Mouse (Mus musculus) neutrophil, adult 5-6 weeks (primary cell): ENCODE data around the gene Srsf3. TPM values are rescaled to one million over a fixed set of nuclear protein-coding genes. Genes with fewer than 3 reads are reported as not detected.
"Not testable (repeated sequence)": the region's sequence is repeated elsewhere in the genome, so short reads cannot be mapped to it uniquely, and the experiment has no call there.

Experiments used
- ATAC-seq: fragments of 151-379, 151-347 bp; 2 replicates; pipeline ENCODE4 v1.8.0; 2017; ENCODE audit warnings: mild to moderate bottlenecking, moderate TSS enrichment; ENCODE audit not compliant: insufficient number of reproducible peaks, poor library complexity, low FRiP score, severe bottlenecking; ENCODE audit errors: extremely low read depth
- total RNA-seq: library from RNA; stranded (forward); fragments of 200-1000 nt; gene quantifications from 2 replicates; pipeline ENCODE4 v1.2.3, GENCODE M21; 2017

Gene Srsf3
- total RNA-seq, 1 experiment from 2014 or later, result 624 TPM

- ATAC-seq, result no peak
These were observed 25.0 kb downstream of the Srsf3 start for GRCm38 (mm10) chr17:29057361-29057890.

DNA sequence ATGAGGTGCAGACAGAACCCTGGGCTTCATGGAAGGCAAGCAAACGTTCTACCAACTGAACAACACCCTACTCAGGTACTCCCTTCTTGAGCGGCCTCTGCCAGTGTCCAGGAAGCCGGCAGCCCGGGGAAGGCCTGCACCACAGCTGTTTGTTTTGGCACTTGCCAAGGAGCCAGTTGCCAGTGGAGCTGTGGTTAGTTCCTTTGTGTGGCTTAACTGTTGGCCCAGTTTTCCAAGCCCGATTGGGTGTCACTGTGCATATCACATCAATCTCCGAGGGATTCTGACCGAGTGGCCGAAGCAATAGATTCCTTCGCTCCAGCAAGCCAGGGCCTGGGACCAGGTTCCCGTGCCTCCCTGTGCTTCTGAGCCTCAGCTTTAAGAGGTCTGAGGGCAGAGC, 25.5 kb downstream of the Srsf3 start:
- ATAC-seq, result no peak

DNA sequence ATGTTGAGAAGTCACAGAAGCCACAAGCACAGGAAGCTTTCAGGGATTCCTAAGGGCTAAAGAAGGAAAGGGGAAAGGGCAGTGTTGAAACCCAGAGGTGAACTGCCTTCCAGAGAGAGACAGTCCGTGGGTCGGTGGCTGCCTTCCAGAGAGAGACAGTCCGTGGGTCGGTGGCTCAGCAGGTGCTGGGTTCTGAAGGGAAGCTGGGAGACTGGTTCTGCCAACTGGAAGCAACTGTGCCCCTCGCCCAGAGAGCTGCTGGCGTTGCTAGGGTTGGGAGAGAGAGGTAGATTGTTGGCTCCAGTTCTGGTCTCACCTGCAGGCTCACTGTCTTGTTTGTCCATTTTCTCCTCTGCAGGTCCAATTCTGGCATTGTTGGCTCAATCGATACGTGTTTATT, 26.1 kb downstream of the Srsf3 start:
- ATAC-seq, result no peak

GRCm38 (mm10) chr17:29059581-29059980, 27.2 kb downstream of the Srsf3 start:
- ATAC-seq, result no peak

- ATAC-seq, result no peak
These were observed 28.5 kb downstream of the Srsf3 start for GRCm38 (mm10) chr17:29060946-29061345.

- no peak for ATAC-seq
These were observed 29.9 kb downstream of the Srsf3 start for GRCm38 (mm10) chr17:29062119-29063035.

DNA sequence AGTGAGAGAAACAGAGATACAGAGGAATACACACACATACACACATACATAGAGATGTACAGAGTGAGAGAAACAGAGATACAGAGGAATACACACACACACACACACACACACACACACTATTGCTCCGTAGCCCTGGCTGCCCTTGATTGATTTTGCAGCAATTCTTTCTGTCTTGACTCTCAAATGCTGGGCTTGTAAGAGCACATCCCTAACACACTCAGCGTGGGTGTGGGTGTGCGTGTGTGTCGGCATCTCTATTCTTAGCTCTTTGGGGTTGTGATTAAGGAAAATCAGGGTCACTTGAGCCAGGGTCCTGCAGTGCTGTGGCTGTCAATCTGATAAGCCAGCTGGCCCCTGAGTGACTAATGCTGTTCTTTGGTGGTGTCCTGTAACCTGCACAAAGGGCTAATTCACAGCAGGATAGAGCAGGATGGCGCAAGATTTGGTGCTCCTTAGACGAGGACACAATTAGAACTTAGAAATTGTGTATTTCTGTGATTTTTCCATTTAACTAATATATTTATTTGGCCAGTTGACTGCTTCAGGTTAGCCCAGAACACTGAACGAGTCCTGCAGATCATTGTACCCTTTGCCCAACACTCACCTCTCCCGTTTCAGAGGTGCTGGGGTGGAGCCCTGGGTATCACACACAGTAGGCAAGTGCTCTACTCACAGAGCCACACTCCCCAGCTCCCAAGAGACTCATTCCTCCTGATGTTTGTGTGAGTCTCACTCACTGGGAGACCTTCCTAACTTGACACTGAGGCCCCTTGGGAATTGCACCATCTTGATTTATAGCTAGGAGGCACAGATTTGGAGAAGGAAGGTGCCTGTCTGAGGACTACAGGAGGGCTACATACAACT, 30.9 kb downstream of the Srsf3 start:
- ATAC-seq, result no peak

- no peak for ATAC-seq
These were observed 31.5 kb downstream of the Srsf3 start for GRCm38 (mm10) chr17:29063988-29064285.

- ATAC-seq, result no peak
These were observed 33.0 kb downstream of the Srsf3 start for GRCm38 (mm10) chr17:29065245-29065940.

DNA sequence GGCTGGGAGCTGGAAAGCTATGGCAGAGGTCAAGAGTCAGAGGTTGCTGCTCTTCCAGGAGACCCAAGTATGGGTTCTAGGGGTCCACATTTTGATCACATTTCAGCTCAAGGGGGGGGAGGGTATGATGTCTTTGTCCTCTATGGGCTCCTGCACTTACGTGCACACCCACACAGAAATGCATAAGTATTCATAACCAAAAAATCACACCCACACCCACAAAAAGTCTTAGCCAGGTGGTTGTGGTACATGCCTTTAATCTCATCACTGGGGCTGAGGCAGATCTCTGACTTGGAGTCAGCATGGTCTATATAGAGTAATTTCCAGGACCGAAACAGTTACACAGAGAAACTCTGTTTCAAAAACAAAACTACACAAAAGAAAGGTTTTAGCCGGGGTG, 33.5 kb downstream of the Srsf3 start:
- no peak for ATAC-seq

- not testable (repeated sequence) for ATAC-seq
These were observed 35.0 kb downstream of the Srsf3 start for GRCm38 (mm10) chr17:29067416-29067815.

DNA sequence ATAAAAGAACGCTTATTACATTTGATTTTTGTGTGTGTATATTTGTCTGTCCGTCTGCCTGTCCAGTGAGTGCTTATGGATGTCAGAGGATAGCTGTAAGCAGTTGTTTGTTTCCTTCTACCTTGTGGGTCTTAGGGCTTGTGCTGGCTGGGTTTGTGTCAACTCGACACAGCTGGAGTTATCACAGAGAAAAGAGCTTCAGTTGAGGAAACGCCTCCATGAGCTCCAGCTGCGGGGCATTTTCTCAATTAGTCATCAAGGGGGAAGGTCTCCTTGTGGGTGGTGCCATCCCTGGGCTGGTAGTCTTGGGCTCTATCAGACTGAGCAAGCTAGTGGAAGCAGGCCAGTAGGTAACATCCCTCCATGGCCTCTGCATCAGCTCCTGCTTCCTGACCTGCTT, 35.4 kb downstream of the Srsf3 start:
- no peak for ATAC-seq

DNA sequence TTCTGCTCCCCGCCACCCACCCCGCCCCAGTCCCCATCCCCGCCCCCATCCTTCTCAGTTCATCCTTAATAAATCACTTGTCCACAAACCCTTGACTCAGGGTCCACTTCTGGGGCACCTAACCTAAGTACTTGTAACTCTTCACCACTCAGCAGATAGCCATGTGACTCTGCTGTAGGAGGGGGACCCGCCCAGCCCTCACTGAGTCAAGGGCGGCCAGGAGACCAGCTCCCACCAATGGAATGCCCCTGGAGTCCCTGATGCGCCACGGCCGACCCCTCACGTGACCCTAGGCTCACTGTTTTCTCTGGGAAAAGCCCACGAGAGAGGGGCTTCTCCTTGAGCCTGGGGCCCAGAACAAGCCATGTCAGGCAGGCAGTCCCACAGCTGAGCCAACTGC, 36.6 kb downstream of the Srsf3 start:
- no peak for ATAC-seq

DNA sequence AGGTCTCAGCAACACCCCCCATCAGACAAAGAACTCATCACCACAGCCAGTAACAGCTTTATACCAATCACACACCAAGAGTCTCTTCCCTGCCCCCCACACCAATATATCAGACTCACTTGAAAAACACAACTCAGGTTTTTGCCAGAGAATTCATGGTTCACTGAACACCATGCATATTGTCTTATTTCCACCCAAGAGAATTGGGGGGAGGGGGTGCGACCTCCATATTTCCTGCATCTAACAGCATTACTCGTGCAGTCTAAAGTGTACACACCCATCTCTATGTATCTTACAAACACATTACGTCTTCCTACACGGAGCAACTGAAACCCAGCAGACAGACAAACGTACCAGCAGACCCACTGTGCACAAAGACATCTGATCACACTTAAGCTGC, 39.4 kb downstream of the Srsf3 start:
- ATAC-seq, result no peak

DNA sequence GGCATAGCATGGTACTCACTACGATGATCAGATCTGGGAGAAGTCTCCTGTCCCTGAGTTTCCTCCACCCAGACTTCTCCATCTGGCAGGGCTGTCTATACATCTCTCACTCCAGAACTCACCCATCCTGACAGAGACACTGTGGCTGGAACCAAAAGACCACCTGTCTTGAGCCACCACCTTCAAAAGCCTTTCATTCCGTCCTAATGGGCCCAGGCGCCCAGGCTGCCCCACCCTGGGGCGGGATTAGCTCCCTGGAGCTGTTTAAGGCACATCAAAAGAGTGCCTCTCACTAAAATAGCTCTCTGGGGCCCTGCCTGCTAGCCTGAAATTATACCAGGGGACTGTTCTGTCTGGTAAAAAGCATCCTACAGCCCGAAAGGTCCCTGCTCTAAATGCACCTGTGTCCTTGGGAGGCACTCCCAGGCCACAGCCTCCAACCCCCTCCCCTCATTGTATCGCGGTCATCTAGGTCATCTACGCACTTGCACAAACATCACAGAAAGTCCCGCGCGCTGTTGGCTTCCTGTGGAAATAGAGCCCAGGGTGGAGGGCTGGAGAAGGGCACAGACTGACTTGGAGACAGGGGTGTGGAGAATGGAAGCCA, 40.4 kb downstream of the Srsf3 start:
- no peak for ATAC-seq

- ATAC-seq, result no peak
These were observed 40.9 kb downstream of the Srsf3 start for GRCm38 (mm10) chr17:29073313-29073712.

GRCm38 (mm10) chr17:29074085-29074484, 41.7 kb downstream of the Srsf3 start:
- ATAC-seq, result no peak

DNA sequence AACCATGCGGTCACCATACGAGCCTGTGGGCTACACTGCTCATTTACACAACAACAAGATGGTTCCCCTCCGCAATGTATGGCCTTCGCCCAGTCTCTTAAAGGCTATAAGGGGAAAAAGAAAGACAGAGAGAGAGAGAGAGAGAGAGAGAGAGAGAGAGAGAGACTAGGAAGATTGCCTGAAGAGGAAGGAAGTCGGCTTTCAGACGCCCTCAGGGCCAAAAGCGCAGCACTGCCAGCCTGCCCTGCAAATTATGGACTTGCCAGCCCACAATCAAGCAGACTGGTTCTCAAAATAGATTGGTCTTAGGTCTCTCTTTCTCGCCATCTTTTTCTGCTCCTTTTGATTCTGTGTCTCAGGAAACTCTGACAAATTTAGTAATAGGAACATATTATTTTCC, 43.8 kb downstream of the Srsf3 start:
- ATAC-seq, result no peak
